Mouse (Mus musculus) adrenal gland, postnatal 0 days (tissue): ENCODE data around the gene 4921507P07Rik. TPM values are rescaled to one million over a fixed set of nuclear protein-coding genes. Genes with fewer than 3 reads are reported as not detected.

ENCODE experiments used
- microRNA-seq: library from miRNA; unstranded; fragments of <30 nt; microRNA quantifications from one replicate; pipeline ENCODE4, GENCODE M21; 2016; ENCODE audit warnings: borderline replicate concordance; ENCODE audit not compliant: insufficient number of aligned reads
- polyA plus RNA-seq: library from polyadenylated mRNA; unstranded; fragments of >200 nt; fragmentation: Nextera tagmentation; extraction: Ambion mirVana; gene quantifications from 2 replicates; pipeline ENCODE4 v1.2.1, GENCODE M21; 2015

Gene 4921507P07Rik
- 0.61 TPM in 1 of 2 replicates, not detected in the other for polyA plus RNA-seq

DNA sequence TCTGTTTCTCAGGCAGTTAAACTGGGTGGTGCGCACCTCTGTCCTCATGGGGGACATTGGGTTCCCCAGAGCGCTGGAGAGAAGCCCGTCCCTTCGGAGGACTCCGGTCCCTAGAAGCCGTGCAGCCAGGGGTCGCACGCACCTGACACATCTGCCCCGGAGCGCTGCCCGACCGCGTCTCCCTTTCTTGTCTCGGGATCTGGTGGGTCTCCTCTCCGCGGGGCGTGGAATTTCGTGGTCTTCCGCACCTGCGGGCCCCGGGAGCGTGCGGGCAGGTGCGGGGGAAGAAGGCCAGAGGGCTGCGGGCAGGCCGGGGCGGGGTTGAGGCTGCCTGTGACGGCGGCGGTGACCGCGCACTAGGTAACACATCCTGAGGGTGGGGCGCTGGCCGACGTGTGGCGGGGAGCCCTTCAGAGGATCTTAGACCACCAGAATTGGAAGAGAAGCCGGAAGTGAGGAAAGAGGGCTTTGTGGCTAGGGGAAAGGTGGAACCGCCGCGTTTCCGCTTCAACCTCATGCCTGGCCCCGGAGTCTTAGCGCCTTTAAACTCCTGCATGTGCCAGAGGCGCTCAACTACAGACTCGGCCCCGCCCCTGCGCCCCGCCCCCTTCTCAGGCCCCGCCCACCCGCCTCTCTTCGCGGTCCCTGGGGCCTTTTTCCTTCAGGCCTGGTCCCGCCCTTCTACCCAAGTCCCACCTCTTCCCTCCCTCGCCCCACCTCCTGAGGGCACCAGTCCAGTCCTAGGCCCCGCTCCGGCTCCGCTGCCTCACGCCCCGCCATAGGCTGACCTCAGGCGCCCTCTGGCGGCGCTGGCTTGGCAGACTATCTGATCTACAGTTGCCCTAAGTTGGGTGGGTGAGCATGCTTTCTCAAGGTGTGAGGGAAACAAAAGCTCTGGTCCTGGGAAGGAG is at the start of gene 4921507P07Rik:
4921507P07Rik (minus strand) TSS at position 332 of the 911 bp plus-strand sequence.

DNA sequence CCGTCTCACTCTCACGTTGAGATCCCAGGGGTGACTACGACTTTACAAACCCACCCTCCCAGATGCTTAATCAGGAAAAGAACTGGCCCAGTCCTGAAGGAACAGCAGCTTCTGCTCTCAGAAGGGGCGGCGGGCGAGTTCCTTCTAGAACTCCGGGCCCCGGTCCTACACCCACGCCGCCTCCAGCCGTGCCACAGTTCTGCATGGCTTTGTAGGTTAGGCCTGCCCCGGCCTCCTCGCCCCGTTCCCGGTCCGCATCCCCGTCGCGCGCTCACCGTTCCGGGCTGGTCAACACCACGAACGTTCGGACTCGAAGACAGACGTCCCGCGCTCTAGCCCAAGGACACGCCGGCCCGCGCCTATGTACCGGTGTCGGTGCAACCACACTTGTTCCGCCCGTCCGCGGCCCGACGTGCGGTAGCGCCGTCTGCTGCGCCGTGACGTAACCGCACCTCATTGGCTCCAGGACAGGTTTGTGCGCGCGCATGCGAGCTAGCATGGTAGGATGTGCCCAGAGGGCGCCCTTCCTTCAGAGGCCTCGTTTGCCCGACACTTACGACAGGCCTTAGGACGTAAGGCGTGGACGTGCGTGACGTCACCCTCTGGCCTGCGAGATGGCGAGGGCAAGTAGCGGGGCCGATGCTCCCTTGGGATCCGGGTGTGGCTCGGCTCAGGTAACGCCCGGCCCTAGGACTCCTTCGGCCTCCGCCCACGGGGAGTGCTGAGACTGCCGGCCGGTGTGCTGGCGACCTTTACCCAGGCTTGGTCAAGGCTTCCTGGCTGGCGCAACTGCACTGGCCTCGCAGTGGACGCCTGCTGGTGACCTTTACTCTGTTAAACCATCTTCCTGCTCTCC is 30.1 kb downstream of the 4921507P07Rik start, which contains the start of gene Cycs:
Cycs (minus strand) TSS at position 398 of the 856 bp plus-strand sequence.

Small RNA genes lying within 50 kb of the gene (microRNA-seq; reads per million reads assigned to microRNA genes)
- gene Mir6371: not detected

Other genes starting within 250 kb of the 4921507P07Rik start
- 9.3 and 10.7 TPM in 2 replicates for gene Osbpl3, start 140.4 kb downstream of the 4921507P07Rik start, polyA plus RNA-seq
- 61.5 and 78.2 TPM in 2 replicates for gene Cycs, start 30.1 kb downstream of the 4921507P07Rik start, polyA plus RNA-seq
- not detected in 2 replicates for gene Npvf, start 57.8 kb upstream of the 4921507P07Rik start, polyA plus RNA-seq